Mouse (Mus musculus) bone marrow, adult 2 months (tissue): ENCODE results near the gene Spef1.

Experiments
- CTCF ChIP-seq: fragments of 200-500 bp; IDR thresholded peaks from 2 replicates; pipeline ENCODE4 v1.5.1; 2011; ENCODE audit warnings: low read length, control low read depth; ENCODE audit not compliant: control insufficient read depth, insufficient read depth
- POLR2A ChIP-seq: fragments of 200-500 bp; IDR thresholded peaks from 2 replicates; pipeline ENCODE4 v1.6.1; 2011; ENCODE audit warnings: low read depth, mild to moderate bottlenecking, control low read depth, low read length, borderline replicate concordance; ENCODE audit not compliant: control insufficient read depth

- TF ChIP-seq CTCF (no peak), POLR2A (no peak)
These were observed 38.1 kb upstream of the Spef1 start for GRCm38 (mm10) chr2:131225178-131225577.
